Mouse (Mus musculus): ENCODE measurements at regions not wholly inside any gene's neighbourhood (a gene's known extent, or its start where the extent isn't known, plus 50 kb on each side); places are given as distances from the start of the nearest gene placed in this dataset.

- no peaks in the 10 kb centered on the region for H3K9me3 ChIP-seq (replicated peaks)
- no peak overlapping the region for H3K27ac ChIP-seq (replicated peaks)
- H3K4me3 ChIP-seq (replicated peaks), result no peak overlapping the region
- H3K4me1 ChIP-seq, result 0 out of 2 replicates have a peak, but pooled peaks cover 3% of the 10 kb centered on the region
- H3K9ac ChIP-seq, result no peak overlapping the region
- 69% methylated on average over 10 of the region's 10 CpGs for WGBS
- H3K27me3 ChIP-seq, result no peaks in the 10 kb centered on the region
- no peak for ATAC-seq (ENCODE audit: insufficient number of reproducible peaks, low FRiP score, low TSS enrichment, low read depth)
- no peaks in the 10 kb centered on the region for H3K36me3 ChIP-seq
- no peak overlapping the region for H3K4me2 ChIP-seq (replicated peaks)
Observed at GRCm38 (mm10) chr2:115509527-115509926, 72.0 kb upstream of the BC052040 start.

DNA sequence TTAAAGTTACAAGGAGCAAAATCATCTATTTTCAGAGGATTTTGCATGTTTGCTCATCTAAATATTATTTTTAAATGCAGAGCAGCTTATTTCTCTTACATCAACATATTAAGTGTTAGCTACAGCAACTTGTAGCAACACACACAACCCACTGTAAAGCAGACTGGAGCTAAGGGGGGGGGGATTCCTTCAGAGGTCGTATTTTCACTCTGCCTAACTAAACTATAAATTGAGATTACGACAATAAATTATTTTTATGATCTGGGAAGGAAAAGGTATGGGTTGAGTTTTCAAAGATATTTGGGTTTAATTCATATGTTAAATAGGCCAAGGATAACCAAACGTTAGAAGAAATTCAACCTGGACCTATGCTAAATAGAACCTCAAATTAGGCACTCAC, 70.4 kb upstream of the BC052040 start:
- H3K4me3 ChIP-seq (replicated peaks), result no peak overlapping the region
- WGBS, result 66% methylated on average over 3 of the region's 3 CpGs

GRCm38 (mm10) chr2:115511612-115512525, 69.6 kb upstream of the BC052040 start:
- Histone ChIP-seq H3K27ac (replicated peaks) (no peak overlapping the region), H3K9ac (no peak overlapping the region), H3K36me3 (no peaks in the 10 kb centered on the region), H3K9me3 (replicated peaks) (no peaks in the 10 kb centered on the region), H3K4me2 (replicated peaks) (no peak overlapping the region), H3K27me3 (no peaks in the 10 kb centered on the region), H3K4me1 (0 out of 2 replicates have a peak, but pooled peaks cover 3% of the 10 kb centered on the region), H3K4me3 (replicated peaks) (no peak overlapping the region)
- 53% methylated on average over 14 of the region's 14 CpGs for WGBS
- no peak for ATAC-seq (ENCODE audit: insufficient number of reproducible peaks, low FRiP score, low TSS enrichment, low read depth)

More for the DNA sequence above, 70.4 kb upstream of the BC052040 start:
- H3K27ac ChIP-seq (replicated peaks), result no peak overlapping the region
- H3K4me2 ChIP-seq (replicated peaks), result no peak overlapping the region
- no peak overlapping the region for H3K9ac ChIP-seq
- H3K9me3 ChIP-seq (replicated peaks), result no peaks in the 10 kb centered on the region
- no peaks in the 10 kb centered on the region for H3K36me3 ChIP-seq
- H3K27me3 ChIP-seq, result no peaks in the 10 kb centered on the region
- 0 out of 2 replicates have a peak, but pooled peaks cover 3% of the 10 kb centered on the region for H3K4me1 ChIP-seq
- no peak for ATAC-seq (ENCODE audit: insufficient number of reproducible peaks, low FRiP score, low TSS enrichment, low read depth)

GRCm38 (mm10) chr2:115512891-115513290, 68.6 kb upstream of the BC052040 start:
- Histone ChIP-seq H3K27ac (replicated peaks) (no peak overlapping the region), H3K4me3 (replicated peaks) (no peak overlapping the region), H3K9ac (no peak overlapping the region), H3K9me3 (replicated peaks) (no peaks in the 10 kb centered on the region), H3K36me3 (no peaks in the 10 kb centered on the region), H3K4me2 (replicated peaks) (no peak overlapping the region), H3K27me3 (no peaks in the 10 kb centered on the region), H3K4me1 (0 out of 2 replicates have a peak, but pooled peaks cover 3% of the 10 kb centered on the region)
- no peak for ATAC-seq (ENCODE audit: insufficient number of reproducible peaks, low FRiP score, low TSS enrichment, low read depth)
- WGBS, result 72% methylated on average over 8 of the region's 8 CpGs

GRCm38 (mm10) chr2:115513774-115514231, 67.7 kb upstream of the BC052040 start:
- no peak overlapping the region for H3K9ac ChIP-seq
- no peak for ATAC-seq (ENCODE audit: insufficient number of reproducible peaks, low FRiP score, low TSS enrichment, low read depth)
- H3K9me3 ChIP-seq (replicated peaks), result no peaks in the 10 kb centered on the region
- no peak overlapping the region for H3K4me3 ChIP-seq (replicated peaks)
- 32% methylated on average over 8 of the region's 8 CpGs for WGBS
- H3K27ac ChIP-seq (replicated peaks), result no peak overlapping the region
- no peaks in the 10 kb centered on the region for H3K36me3 ChIP-seq
- H3K27me3 ChIP-seq, result no peaks in the 10 kb centered on the region
- H3K4me2 ChIP-seq (replicated peaks), result no peak overlapping the region
- H3K4me1 ChIP-seq, result 0 out of 2 replicates have a peak, but pooled peaks cover 3% of the 10 kb centered on the region

DNA sequence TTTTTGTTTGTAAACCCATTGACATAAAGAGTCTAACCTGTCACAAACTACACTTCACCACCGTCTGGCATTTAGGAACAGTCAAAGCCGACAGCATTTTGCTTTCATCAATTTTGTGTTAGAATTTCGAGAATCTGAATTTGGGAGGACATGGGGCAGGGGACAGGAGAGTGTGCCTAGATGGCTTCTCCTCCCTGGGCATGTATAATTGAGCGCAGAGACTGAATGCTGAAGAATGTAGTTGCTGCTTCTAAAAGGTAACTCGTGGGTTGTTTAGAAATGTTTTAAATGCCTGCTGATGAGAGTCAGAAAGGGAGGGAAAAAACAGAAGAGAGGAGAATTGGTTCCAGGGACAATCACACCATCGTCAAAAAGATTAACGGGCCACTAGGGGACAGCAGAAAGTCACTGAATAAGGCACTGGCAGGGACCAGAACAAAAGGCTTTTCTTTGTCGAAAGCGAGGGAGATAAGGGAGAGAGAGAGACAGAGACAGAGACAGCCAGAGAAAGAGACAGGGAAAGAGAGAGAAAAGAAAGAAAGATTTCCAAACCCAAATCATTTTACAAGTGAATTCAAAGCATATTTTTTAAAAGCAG, 66.6 kb upstream of the BC052040 start:
- no peaks in the 10 kb centered on the region for H3K27me3 ChIP-seq
- H3K4me1 ChIP-seq, result 0 out of 2 replicates have a peak, but pooled peaks cover 3% of the 10 kb centered on the region
- WGBS, result 8% methylated on average over 9 of the region's 9 CpGs
- no peak overlapping the region for H3K9ac ChIP-seq
- H3K4me3 ChIP-seq (replicated peaks), result no peak overlapping the region
- no peak for ATAC-seq (ENCODE audit: insufficient number of reproducible peaks, low FRiP score, low TSS enrichment, low read depth)
- no peak overlapping the region for H3K27ac ChIP-seq (replicated peaks)
- H3K36me3 ChIP-seq, result no peaks in the 10 kb centered on the region
- H3K4me2 ChIP-seq (replicated peaks), result no peak overlapping the region
- H3K9me3 ChIP-seq (replicated peaks), result no peaks in the 10 kb centered on the region

GRCm38 (mm10) chr2:115515470-115515869, 66.0 kb upstream of the BC052040 start:
- no peaks in the 10 kb centered on the region for H3K9me3 ChIP-seq (replicated peaks)
- no peaks in the 10 kb centered on the region for H3K27me3 ChIP-seq
- H3K4me2 ChIP-seq (replicated peaks), result no peak overlapping the region
- no peak overlapping the region for H3K9ac ChIP-seq
- ATAC-seq (ENCODE audit: insufficient number of reproducible peaks, low FRiP score, low TSS enrichment, low read depth), result no peak
- no peak overlapping the region for H3K27ac ChIP-seq (replicated peaks)
- 82% methylated on average over 6 of the region's 6 CpGs for WGBS
- no peaks in the 10 kb centered on the region for H3K36me3 ChIP-seq
- H3K4me1 ChIP-seq, result 0 out of 2 replicates have a peak, but pooled peaks cover 3% of the 10 kb centered on the region
- H3K4me3 ChIP-seq (replicated peaks), result no peak overlapping the region

DNA sequence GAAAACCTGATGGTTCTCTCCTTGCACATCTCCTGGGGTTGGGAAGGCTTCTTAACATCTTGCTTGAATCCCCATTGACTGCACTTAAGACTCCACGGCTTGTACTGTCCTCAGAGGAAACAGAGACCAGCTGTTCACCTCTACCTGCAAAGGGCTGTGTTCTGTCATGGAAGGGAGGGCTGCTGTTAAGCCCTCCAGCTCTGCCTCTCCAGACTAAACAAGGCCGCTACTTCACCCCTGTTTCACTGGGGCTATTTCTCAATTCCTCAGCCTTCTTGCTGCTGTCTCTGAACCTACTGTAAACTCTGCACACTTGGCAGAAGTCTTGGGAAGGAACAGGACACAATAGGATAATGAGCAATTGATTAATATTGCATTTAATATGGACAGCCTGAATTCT, 64.7 kb upstream of the BC052040 start:
- no peaks in the 10 kb centered on the region for H3K9me3 ChIP-seq (replicated peaks)
- H3K9ac ChIP-seq, result no peak overlapping the region
- WGBS, result 46% methylated on average over 2 of the region's 2 CpGs
- no peak overlapping the region for H3K27ac ChIP-seq (replicated peaks)
- H3K36me3 ChIP-seq, result no peaks in the 10 kb centered on the region
- H3K4me1 ChIP-seq, result 0 out of 2 replicates have a peak, but pooled peaks cover 3% of the 10 kb centered on the region
- H3K27me3 ChIP-seq, result no peaks in the 10 kb centered on the region
- H3K4me2 ChIP-seq (replicated peaks), result no peak overlapping the region
- ATAC-seq (ENCODE audit: insufficient number of reproducible peaks, low FRiP score, low TSS enrichment, low read depth), result no peak
- H3K4me3 ChIP-seq (replicated peaks), result no peak overlapping the region

DNA sequence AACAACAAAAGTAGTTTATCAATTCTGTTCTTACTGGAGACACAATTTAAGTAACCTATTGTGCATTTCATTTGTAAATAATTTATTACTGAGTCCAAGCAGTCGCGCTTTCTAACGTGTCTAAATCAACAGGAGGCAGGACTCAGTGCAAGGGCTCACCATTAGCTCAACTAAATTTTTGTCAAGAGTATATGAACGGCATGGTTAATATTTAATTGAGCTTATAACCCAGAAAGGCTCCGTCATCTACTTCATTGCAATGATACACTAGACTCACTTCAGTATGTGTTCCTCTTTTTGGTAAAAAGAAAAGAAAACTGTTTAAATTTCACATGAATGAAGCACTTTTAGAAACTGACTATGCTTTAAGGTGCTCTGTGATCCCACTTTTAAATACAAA, 61.5 kb upstream of the BC052040 start:
- no peaks in the 10 kb centered on the region for H3K9me3 ChIP-seq (replicated peaks)
- WGBS, result 83% methylated on average over 5 of the region's 5 CpGs

GRCm38 (mm10) chr2:115520413-115521139, 60.9 kb upstream of the BC052040 start:
- Histone ChIP-seq H3K36me3 (no peaks in the 10 kb centered on the region), H3K9me3 (replicated peaks) (no peaks in the 10 kb centered on the region), H3K27ac (replicated peaks) (no peak overlapping the region), H3K27me3 (no peaks in the 10 kb centered on the region), H3K4me2 (replicated peaks) (no peak overlapping the region), H3K9ac (no peak overlapping the region), H3K4me1 (no peaks in the 10 kb centered on the region), H3K4me3 (replicated peaks) (no peak overlapping the region)
- 50% methylated on average over 10 of the region's 10 CpGs for WGBS
- ATAC-seq (ENCODE audit: insufficient number of reproducible peaks, low FRiP score, low TSS enrichment, low read depth), result no peak

More for the DNA sequence above, 61.5 kb upstream of the BC052040 start:
- Histone ChIP-seq H3K4me1 (no peaks in the 10 kb centered on the region), H3K9ac (no peak overlapping the region), H3K27me3 (no peaks in the 10 kb centered on the region), H3K4me2 (replicated peaks) (no peak overlapping the region), H3K36me3 (no peaks in the 10 kb centered on the region), H3K4me3 (replicated peaks) (no peak overlapping the region), H3K27ac (replicated peaks) (no peak overlapping the region)
- no peak for ATAC-seq (ENCODE audit: insufficient number of reproducible peaks, low FRiP score, low TSS enrichment, low read depth)

DNA sequence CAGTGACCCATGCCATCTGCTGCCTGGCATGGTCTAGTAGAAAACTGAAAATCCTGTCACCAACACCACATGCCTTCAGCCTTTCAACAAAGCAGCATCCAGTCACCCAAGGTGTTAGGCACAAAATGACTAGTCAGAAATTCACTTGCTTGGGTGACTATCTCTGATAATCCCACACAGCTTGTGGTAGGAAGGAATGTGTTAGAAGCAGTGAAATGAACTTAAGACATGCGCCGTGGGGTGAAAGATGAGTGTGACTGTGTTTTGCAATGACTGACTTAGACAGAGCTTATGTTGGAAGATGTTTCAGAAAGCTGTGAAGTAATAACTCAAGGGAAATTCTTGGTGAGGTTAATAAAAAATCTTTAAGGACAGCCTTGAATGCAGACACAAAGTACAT, 51.6 kb upstream of the BC052040 start:
- Histone ChIP-seq H3K4me3 (replicated peaks) (no peak overlapping the region), H3K27me3 (no peaks in the 10 kb centered on the region), H3K4me2 (replicated peaks) (no peak overlapping the region), H3K27ac (replicated peaks) (no peak overlapping the region), H3K4me1 (no peaks in the 10 kb centered on the region), H3K9me3 (replicated peaks) (no peaks in the 10 kb centered on the region), H3K36me3 (no peaks in the 10 kb centered on the region), H3K9ac (no peak overlapping the region)
- 81% methylated on average over 2 of the region's 2 CpGs for WGBS
- ATAC-seq (ENCODE audit: insufficient number of reproducible peaks, low FRiP score, low TSS enrichment, low read depth), result no peak
